Mouse (Mus musculus) kidney, postnatal 36 days (tissue): Measurements from ENCODE around the gene Theg.

Experiments
- DNase-seq, 2 experiments: peaks; one replicate each; pipeline ENCODE4 v3.0.0; 2021 to 2022; ENCODE audit warnings: mixed read lengths in 2 of 2

The Theg gene

GRCm38 (mm10) chr10:79594111-79594510 lies 7.0 kb upstream of the Theg start:
- no peak for DNase-seq

DNA sequence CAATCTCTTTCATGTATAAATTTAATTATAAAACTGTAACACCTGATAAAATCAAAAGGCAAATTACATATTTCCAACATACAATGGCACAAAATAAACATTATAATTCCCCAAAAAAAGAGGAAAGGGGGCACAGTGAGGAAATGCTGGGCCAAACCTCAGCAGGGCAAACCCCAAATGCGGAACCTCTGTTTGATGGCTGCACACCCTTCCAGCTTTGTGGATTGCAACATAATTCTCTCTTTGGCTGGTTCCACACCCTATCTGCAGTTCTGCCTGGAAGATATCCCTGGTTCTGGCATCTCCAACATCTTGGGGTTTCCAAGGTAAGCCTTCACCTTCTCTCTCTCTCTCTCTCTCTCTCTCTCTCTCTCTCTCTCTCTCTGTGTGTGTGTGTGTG lies 3.6 kb upstream of the Theg start:
- no peak for DNase-seq

GRCm38 (mm10) chr10:79587752-79588126 lies 608 bp upstream of the Theg start:
- no peak for DNase-seq

DNA sequence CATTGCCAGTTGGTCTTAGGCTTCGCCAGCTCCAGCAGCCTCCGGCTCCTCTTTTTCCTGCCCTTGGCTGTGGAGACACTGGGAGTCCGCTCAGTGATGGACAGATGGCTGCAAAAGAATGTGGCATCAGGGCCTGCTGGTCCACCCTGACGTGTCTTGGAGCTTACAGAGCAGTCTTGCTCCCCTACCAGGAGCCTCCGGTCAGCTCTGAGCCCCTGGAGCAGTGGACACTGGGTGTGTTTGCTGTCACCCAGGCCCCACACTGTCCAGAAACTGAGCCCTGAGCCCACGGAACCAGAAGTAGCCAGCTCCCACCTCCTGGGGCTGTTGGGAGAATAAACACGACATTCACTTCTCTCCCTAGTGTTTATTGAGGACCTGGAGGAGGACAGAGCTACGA lies 888 bp downstream of the Theg start:
- no peak for DNase-seq

DNA sequence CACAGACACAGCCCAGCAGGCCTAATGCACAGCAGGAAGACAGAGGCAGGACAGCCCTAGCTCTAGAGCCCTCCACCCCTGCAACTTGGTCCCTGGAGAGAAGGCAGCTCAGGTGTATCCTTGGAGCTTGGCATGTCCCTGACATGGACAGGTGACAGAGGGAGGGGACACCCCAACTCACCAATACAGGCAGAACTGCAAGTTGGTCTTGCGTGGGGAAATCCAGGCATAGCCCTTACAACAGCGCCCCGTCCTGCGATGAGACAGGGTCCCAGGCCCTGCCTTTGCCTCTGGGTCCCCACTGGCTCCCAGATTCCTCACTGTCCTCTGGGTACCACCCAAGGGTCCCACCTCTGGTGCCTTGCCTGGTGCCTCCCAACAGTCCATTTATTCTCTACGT lies 1.4 kb downstream of the Theg start:
- DNase-seq, result no peak

DNA sequence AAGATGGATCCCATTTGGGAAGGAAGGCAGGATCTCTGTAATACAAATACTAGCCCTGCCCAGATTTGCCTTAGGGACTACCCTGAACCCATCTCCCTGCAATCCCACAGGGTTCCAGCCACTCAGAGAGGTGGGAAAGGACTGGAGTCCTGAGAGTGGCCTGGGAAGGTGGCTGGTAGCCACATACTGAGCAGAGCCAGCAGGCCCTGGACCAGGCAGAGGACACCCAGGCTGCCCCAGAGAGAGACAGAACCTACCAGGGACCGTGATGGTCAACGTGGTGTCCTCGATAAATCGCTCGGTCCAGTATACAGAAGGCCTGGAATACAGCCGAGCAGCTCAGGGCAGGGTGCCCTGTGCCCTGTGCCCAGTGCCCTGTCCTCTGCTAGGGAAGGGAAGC lies 2.0 kb downstream of the Theg start:
- no peak for DNase-seq

DNA sequence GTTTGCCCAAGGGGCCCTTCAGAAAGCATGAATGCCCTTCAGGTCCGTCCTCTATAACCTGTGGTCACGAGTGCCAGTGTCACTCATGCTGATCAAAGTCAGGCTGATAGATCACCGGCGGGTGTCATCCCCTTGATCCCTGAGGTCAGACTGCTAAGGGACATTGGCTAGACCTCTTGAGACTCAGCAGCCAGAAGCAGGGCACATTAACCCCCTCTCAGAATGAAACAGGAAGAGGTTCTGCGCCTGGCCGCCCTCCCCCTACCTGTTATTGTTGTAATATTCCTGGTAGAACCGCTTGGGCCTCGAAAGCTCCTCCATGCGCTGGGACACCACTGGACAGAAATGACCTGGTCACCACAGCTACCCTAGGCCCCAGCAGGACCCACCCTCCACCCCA lies 2.7 kb downstream of the Theg start:
- no peak for DNase-seq

DNA sequence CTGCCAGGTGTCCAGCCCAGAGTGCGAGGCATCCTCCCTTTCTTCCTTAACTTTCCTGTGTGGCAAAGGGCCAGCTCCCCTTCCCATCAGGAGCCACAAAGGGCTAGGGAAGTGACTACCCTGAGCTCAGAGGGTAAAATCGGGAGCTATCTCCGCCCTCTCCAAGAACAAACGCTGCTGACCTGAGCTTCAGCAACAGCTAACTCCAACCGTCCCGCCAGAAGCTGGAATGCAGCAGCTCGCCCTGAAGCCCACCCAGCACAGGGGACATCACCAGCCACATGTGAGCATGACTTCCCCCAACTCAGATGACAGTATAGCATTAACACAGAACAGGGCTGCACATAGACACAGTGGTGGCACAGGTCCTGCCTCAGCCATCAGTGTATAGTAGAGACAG lies 3.1 kb downstream of the Theg start:
- DNase-seq, result no peak

GRCm38 (mm10) chr10:79581501-79581900 lies 5.6 kb downstream of the Theg start:
- no peak for DNase-seq

DNA sequence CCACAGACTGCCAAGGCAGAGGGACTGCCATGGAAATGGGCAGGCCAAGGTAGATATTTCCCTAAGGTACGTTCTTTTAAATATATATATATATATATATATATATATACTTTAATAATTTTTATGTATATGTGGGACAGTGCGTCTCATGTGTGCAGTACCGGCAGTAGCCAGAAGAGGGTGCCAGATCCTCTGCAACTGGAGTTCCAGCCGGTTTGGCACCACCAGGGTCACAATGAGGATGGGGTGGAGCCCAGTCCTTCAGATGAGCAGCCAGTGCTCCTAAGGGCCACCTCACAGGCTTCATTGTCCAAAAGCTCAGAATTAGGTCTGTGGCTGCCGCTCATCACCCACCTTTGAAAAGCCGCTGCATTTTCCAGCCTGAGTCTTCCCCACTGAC lies 6.3 kb downstream of the Theg start:
- DNase-seq, result peak; percentile 4 to 72

DNA sequence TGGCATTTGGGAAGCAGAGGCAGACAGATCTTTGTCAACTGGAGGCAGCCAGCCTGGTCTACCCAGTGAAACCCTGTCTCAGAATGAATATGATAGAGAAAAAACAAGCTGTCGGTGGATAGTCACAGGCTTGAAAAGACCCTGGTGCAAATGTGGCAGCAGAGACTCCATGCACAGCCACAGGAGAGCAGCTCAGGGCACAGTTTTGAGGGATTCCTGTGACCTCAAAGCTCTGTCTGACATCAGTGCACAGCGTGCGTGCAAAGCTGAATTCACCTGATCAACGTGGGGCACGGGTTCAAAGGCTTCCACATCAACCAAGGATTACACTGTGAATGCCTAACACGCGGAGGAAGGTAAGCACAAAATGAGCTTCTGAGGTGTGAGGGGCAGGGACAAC lies 6.8 kb downstream of the Theg start:
- no peak for DNase-seq

- no peak for DNase-seq
Observed at GRCm38 (mm10) chr10:79579781-79580180, 7.3 kb downstream of the Theg start.

GRCm38 (mm10) chr10:79578891-79579290 lies 8.2 kb downstream of the Theg start:
- no peak for DNase-seq

DNA sequence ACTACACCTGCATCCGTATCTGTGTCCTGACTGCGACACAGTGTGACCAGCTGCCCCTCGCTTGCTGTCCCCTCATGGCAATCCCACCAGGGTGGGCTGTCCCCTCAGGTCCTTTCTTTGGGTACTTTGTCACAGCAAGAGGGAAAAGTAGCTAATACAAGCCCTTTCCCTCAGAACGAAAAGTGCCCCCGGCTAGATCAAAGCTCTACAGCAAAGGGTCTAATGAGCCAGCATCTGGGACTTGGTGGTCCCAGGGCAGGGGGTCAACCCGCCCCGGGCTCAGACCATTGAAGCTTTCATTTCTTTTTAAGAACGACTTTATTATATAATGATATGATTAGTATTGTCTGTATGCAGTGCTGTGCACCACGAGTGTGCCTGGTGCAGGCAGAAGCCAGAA lies 8.9 kb downstream of the Theg start:
- no peak for DNase-seq

DNA sequence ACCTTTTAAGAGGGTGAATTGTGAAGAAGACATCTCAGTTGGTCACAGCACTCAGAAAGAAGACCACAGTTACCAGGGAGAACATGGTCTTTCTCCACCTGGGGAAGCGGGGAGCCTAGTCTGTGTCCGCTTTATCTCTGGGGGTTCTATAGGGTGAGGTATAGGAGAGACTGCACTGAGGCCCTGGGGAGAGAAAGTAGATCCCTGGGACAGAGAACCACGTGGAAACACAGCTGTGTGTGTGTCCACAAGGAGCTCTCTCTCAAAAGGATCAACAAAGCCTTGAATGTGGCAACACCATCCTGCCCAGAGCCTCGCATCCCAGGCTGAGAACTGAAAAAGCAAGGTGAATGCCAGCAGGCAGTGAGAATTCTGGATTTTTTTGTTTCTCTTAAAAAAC lies 9.8 kb downstream of the Theg start:
- DNase-seq, result no peak

GRCm38 (mm10) chr10:79575754-79576153 lies 11.4 kb downstream of the Theg start:
- DNase-seq, result no peak

DNA sequence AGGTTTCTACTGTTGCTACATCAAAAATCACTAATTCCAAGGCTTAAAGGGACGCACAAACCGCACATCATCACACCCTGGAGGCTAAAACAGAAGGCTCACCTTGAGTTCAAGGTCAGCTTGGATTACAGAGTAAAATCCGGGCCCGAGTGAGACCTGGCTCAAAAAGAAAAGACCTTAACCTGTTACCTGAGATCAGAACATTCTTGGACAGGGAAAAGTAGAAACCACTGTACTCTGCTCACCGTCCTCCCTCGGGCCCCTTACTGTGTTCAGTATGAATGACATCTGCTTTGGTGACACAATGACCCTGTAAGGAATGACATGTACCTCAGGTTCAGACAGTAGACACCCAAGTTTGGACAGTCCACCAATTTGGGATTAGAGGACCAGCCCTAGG lies 12.3 kb downstream of the Theg start:
- DNase-seq, result no peak

DNA sequence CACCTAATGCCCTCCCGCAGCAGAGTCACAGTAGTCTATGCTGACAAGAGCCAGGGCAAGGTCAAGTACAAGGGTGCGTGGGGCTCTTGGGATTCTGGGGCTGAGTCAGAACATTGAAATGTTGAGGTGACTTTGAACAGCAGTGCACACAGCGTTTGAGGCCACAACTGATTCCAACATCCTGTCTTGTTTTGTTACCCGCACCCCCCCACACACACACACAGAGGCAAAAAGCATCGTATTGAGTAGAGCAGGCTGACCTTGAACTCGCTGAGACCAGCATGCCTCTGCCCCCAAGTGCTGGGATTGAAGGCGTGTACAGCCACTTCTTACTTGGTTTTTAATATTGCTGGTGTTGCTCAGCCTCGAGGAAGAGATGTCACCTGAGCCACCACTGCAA lies 12.8 kb downstream of the Theg start:
- DNase-seq, result no peak

DNA sequence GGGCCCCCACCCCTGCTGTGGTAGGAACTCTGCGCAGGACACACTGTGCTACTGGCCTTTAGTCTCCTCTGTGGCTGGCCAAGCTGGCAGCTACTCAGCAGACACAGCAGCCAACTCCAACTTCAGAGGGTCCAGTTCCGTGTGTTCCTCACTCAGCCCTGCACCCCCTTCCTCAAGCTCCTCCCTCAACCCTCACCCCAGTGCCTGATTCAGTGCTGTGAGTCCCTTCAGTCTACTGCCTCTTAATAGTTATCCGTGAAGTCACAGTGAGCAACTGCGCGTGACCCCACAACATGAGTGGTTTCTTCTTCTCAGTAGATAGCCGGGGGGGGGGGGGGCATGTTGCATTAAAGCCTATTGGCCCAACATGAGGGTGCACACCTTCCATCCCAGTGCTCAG lies 13.5 kb downstream of the Theg start:
- DNase-seq, result no peak

DNA sequence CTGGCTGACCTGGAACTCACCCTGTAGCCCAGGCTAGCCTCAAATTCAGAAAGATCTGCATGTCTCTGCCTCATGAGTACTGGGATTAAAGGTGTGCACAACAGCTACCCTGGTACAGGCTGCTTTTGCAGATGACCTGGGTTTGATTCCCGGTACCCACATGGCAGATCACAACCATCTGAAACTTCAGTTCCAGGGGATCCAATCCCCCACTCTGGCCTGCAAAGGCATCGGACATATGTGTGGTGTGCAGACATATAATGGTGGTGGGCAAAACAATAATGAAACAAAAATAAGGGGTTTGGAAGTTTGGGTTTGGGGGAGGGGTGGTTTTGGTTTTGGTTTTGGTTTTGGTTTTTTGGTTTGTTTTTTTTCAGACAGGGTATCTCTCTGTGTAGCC lies 15.8 kb downstream of the Theg start:
- no peak for DNase-seq

DNA sequence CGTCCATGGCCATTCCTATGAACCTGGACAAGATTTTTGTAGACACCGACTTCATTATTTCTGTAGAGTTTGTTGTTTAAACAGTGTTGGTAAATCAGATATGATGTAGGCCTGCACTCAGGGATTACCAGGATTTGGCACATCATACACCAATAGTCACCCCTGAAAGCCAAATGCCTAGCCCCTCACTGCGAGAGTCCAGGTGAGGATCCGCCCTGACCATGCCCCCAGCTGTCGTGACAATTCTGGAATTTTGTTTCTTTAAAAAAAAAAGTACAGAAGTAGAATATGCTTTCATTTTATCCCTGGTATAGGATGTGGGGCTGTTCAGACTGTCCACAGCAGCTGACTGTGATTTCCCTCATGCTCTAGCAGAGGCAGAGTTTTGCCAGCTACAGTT lies 17.2 kb downstream of the Theg start:
- no peak for DNase-seq

- no peak for DNase-seq
Observed at GRCm38 (mm10) chr10:79559716-79560115, 27.4 kb downstream of the Theg start.

DNA sequence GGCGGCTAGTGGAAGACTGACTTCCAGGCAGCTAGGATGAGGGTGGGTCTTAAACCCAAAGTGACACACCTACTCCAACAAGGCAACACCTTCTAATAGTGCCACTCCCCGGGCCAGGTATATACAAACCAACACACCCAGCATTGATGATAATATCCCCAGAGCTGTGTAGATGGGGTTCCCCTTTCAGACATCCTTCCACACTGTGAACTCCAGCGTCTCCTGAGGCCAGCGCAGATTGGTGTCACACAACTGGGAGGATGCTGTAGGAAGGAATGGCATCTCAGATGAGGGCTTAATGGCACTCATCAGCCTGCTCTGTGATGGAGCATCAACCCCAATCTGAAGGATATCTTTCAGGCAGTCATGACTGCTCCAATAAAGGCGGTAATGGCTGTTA lies 29.6 kb downstream of the Theg start:
- no peak for DNase-seq

DNA sequence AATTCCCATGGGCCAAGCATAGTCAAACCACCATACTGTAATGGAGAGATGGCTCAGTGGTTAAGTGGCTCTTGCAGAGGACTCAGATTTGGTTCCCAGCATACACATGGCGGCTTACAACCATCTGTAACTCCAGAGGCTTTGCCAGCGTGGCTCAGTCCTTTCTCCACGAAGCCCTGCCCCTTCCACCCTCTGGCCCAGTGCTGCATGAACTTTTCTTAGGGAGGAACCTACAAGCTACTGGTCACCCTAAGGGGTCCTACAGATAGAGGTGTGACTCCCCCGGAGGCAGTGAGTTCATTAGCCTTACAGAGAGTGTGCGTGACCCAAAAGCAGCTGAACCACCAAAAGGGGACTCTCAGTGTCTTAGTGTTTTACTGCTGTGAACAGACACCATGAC lies 30.2 kb downstream of the Theg start:
- DNase-seq, result no peak

DNA sequence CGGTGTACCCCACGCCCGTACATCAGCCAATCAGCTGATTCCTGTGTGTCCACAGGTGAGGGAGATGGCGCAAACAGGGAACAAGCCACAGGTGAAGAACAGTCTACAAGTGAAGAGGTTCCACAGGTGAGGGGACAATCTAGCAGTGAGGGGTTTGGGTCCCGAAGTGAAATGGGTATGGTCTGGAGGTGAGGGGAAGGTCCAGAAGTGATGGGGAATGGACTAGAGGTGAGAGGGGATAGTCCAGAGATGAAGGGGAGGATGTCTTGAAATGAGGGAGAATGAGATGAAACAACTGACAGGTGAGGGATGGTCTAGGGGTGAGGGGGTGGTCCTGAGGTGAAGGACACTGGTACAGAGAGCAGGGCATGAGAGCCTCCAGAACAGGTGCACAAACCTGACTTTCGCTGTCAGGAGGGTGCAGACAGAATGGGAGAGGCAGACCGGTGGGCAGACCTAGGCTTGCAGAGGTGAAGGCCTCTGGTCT lies 31.9 kb downstream of the Theg start:
- no peak for DNase-seq
